Mouse (Mus musculus) mature B cell (primary cell): ENCODE results near the gene Tcte1.

Experiments used
- in situ Hi-C: fragments of 300-500 bp; cut with MboI; formaldehyde crosslinking; loops from 2 replicates; pipeline ENCODE4 v1.14.3; 2019

The Tcte1 gene

GRCm38 (mm10) chr17:45515204-45515726 is 8.0 kb upstream of the Tcte1 start:
- in situ Hi-C loops = loop anchor here (5.0 kb wide), 1 partner anchor 37 kb away; no protein-coding TSS in a partner anchor

GRCm38 (mm10) chr17:45515806-45516205 is 7.4 kb upstream of the Tcte1 start:
- in situ Hi-C loops = loop anchor here (5.0 kb wide), 1 partner anchor 36 kb away; no protein-coding TSS in a partner anchor

- in situ Hi-C loops = loop anchor here (5.0 kb wide), 1 partner anchor 36 kb away; no protein-coding TSS in a partner anchor
These were observed 6.7 kb upstream of the Tcte1 start for GRCm38 (mm10) chr17:45516488-45516887.

GRCm38 (mm10) chr17:45517135-45517534 is 6.1 kb upstream of the Tcte1 start:
- in situ Hi-C loops = loop anchor here (5.0 kb wide), 1 partner anchor 35 kb away; no protein-coding TSS in a partner anchor

- in situ Hi-C loops = loop anchor here (5.0 kb wide), 1 partner anchor 35 kb away; no protein-coding TSS in a partner anchor
These were observed 5.6 kb upstream of the Tcte1 start for GRCm38 (mm10) chr17:45517549-45518215.

GRCm38 (mm10) chr17:45518766-45519475 is 4.3 kb upstream of the Tcte1 start:
- in situ Hi-C loops = loop anchor here (5.0 kb wide), 1 partner anchor 33 kb away; no protein-coding TSS in a partner anchor

- in situ Hi-C loops = no loop called here
These were observed 3.1 kb upstream of the Tcte1 start for GRCm38 (mm10) chr17:45520136-45520535.

- in situ Hi-C loops = no loop called here
These were observed 1.7 kb downstream of the Tcte1 start for GRCm38 (mm10) chr17:45524961-45525360.

GRCm38 (mm10) chr17:45526571-45526970 is 3.3 kb downstream of the Tcte1 start:
- in situ Hi-C loops = no loop called here

GRCm38 (mm10) chr17:45530346-45530782 is 7.1 kb downstream of the Tcte1 start:
- in situ Hi-C loops = no loop called here

- in situ Hi-C loops = no loop called here
These were observed 9.7 kb downstream of the Tcte1 start for GRCm38 (mm10) chr17:45532896-45533295.

GRCm38 (mm10) chr17:45536264-45536663 is 13.0 kb downstream of the Tcte1 start:
- in situ Hi-C loops = no loop called here

GRCm38 (mm10) chr17:45538394-45538793 is 15.2 kb downstream of the Tcte1 start:
- in situ Hi-C loops = no loop called here

GRCm38 (mm10) chr17:45539664-45540063 is 16.4 kb downstream of the Tcte1 start:
- in situ Hi-C loops = no loop called here

GRCm38 (mm10) chr17:45542129-45542528 is 18.9 kb downstream of the Tcte1 start:
- in situ Hi-C loops = no loop called here

- in situ Hi-C loops = no loop called here
These were observed 19.5 kb downstream of the Tcte1 start for GRCm38 (mm10) chr17:45542705-45543104.

- in situ Hi-C loops = no loop called here
These were observed 19.9 kb downstream of the Tcte1 start for GRCm38 (mm10) chr17:45543115-45543514.

GRCm38 (mm10) chr17:45544001-45544872 is 21.0 kb downstream of the Tcte1 start:
- in situ Hi-C loops = no loop called here

- in situ Hi-C loops = no loop called here
These were observed 21.6 kb downstream of the Tcte1 start for GRCm38 (mm10) chr17:45544873-45545277.

GRCm38 (mm10) chr17:45545278-45545961 is 22.2 kb downstream of the Tcte1 start:
- in situ Hi-C loops = no loop called here

GRCm38 (mm10) chr17:45546941-45547340 is 23.7 kb downstream of the Tcte1 start:
- in situ Hi-C loops = no loop called here
